ENCODE assay signal across 8 mouse cellular contexts in genomic region chr7:68717498-68717897, GRCm38 (mm10). TPM values are rescaled to one million over a fixed set of nuclear protein-coding genes. Genes with fewer than 3 reads are reported as not detected.
A peak's percentile ranks its signal among the peaks of the same experiment; 100 is the strongest.
DNase-seq lines count a peak whose midpoint lies in the region; ATAC-seq and TF ChIP-seq lines count a peak whose summit lies in the region.

No protein-coding gene starts in this region.

- no peak overlapping the region for H3K27ac ChIP-seq in cerebellum, adult 2 months (ENCODE audit: insufficient read depth, low read length)
- H3K27ac ChIP-seq in intestine, embryonic 16.5 days (ENCODE audit: low read length): peak overlapping the region; percentile 29; the same call in 1 of the 2 replicates
- no peak overlapping the region for H3K27ac ChIP-seq in neural tube, embryonic 15.5 days (replicated peaks)

- TF ChIP-seq POLR2A in cerebellum, adult 2 months (IDR thresholded peaks at IDR 0.05; ENCODE audit: borderline replicate concordance, insufficient read depth, low read length): no peak

- peak overlapping the region; percentile 25; the same call in 1 of the 2 replicates for H3K4me2 ChIP-seq in intestine, embryonic 16.5 days (ENCODE audit: low read depth, low read length)
- peak overlapping the region; percentile 29 for H3K4me2 ChIP-seq in neural tube, embryonic 15.5 days

- H3K27me3 ChIP-seq in cerebellum, adult 2 months (ENCODE audit: control insufficient read depth, insufficient read depth, low read length): no peaks in the 10 kb centered on the region
- H3K27me3 ChIP-seq in intestine, embryonic 16.5 days (replicated peaks; ENCODE audit: control insufficient read depth, insufficient read depth, low read length): no peaks in the 10 kb centered on the region
- no peaks in the 10 kb centered on the region for H3K27me3 ChIP-seq in neural tube, embryonic 15.5 days (replicated peaks)

- H3K9me3 ChIP-seq in intestine, embryonic 16.5 days (ENCODE audit: control insufficient read depth, low read length): no peaks in the 10 kb centered on the region
- no peaks in the 10 kb centered on the region for H3K9me3 ChIP-seq in neural tube, embryonic 15.5 days (replicated peaks)

- no peak overlapping the region for H3K9ac ChIP-seq in intestine, embryonic 16.5 days (ENCODE audit: low read depth, low read length)
- no peak overlapping the region for H3K9ac ChIP-seq in neural tube, embryonic 15.5 days (replicated peaks)

- WGBS in cerebellum, adult 2 months: 4% methylated on average over 10 of the region's 10 CpGs
- WGBS in intestine, embryonic 16.5 days: 24% methylated on average over 10 of the region's 10 CpGs
- 38% methylated on average over 10 of the region's 10 CpGs for WGBS in neural tube, embryonic 15.5 days

- peak; percentile 35 to 48 for DNase-seq in adrenal gland, adult 18-20 months (ENCODE audit: low spot score in 2 of 2)
- DNase-seq in cerebellum, adult 2 months: peak; percentile 57 to 58
- DNase-seq in gastrocnemius, postnatal 10 days: peak; percentile 76
- peak; percentile 52 to 55 for DNase-seq in left cerebral cortex, adult 18-20 months (ENCODE audit: low spot score in 2 of 2)
- peak; percentile 59 for DNase-seq in urinary bladder, postnatal 25 days (ENCODE audit: low spot score)
- DNase-seq in spleen, postnatal 36 days (ENCODE audit: low spot score in 2 of 2): no peak

- no peaks in the 10 kb centered on the region for H3K36me3 ChIP-seq in intestine, embryonic 16.5 days (ENCODE audit: control insufficient read depth, insufficient read depth, low read length)
- no peaks in the 10 kb centered on the region for H3K36me3 ChIP-seq in neural tube, embryonic 15.5 days

- no peaks in the 10 kb centered on the region; the same call in 1 of the 2 replicates for H3K4me1 ChIP-seq in cerebellum, adult 2 months (ENCODE audit: control insufficient read depth, insufficient read depth, low read length)
- peaks cover 12% of the 10 kb centered on the region for H3K4me1 ChIP-seq in intestine, embryonic 16.5 days (ENCODE audit: control insufficient read depth, insufficient read depth, low read length)
- peaks cover 12% of the 10 kb centered on the region; the same call in 1 of the 2 replicates for H3K4me1 ChIP-seq in neural tube, embryonic 15.5 days

- no peak overlapping the region for H3K4me3 ChIP-seq in cerebellum, adult 2 months (replicated peaks; ENCODE audit: insufficient read depth, low read depth, low read length)
- no peak overlapping the region for H3K4me3 ChIP-seq in intestine, embryonic 16.5 days (ENCODE audit: low read length)
- H3K4me3 ChIP-seq in neural tube, embryonic 15.5 days (replicated peaks): no peak overlapping the region

- no peak for TF ChIP-seq CTCF in cerebellum, adult 2 months (IDR thresholded peaks at IDR 0.05; ENCODE audit: borderline replicate concordance, insufficient read depth, low read depth, low read length)

- peak; percentile 49 for ATAC-seq in intestine, embryonic 16.5 days
- no peak for ATAC-seq in neural tube, embryonic 15.5 days (ENCODE audit: low FRiP score)

RNA-seq across cellular contexts. Expression of gene Arrdc4, which starts 31.5 kb away (rescaled TPM):
- total RNA-seq in adrenal gland, adult 18-20 months (2021): 10 to 100 TPM; 16.5 to 18.9 TPM
- polyA plus RNA-seq in cerebellum, adult 2 months (2012; rRNA removed): 3.7 and 4.6 TPM in 2 replicates
- 10 to 100 TPM; 13.0 to 13.1 TPM for total RNA-seq in gastrocnemius, postnatal 10 days (2021)
- 30.8 and 35.7 TPM in 2 replicates for polyA plus RNA-seq in intestine, embryonic 16.5 days (2015; fragmentation: Nextera tagmentation; extraction: Ambion mirVana)
- 1 to 10 TPM; 6.1 to 7.6 TPM for total RNA-seq in left cerebral cortex, adult 18-20 months (2021)
- 25.0 and 28.1 TPM in 2 replicates for polyA plus RNA-seq in neural tube, embryonic 15.5 days (2015; fragmentation: Nextera tagmentation; extraction: Ambion mirVana)

Comparison
In these comparisons a context has a peak if more than half of its experiments do, and no peak if none do; other contexts are left out.
1. DNase-seq: peak in adrenal gland, adult 18-20 months (2 of 2), cerebellum, adult 2 months (2 of 2), gastrocnemius, postnatal 10 days (single experiment), left cerebral cortex, adult 18-20 months (2 of 2) and urinary bladder, postnatal 25 days (single experiment); none in spleen, postnatal 36 days (0 of 2).